Mouse (Mus musculus) lung, postnatal 0 days (tissue): ENCODE measurements around the gene Fuca2.

Experiments
- CTCF ChIP-seq: IDR thresholded peaks from 2 replicates; pipeline ENCODE4 v1.5.1; 2016; ENCODE audit warnings: antibody characterized with exemption, mild to moderate bottlenecking
- EP300 ChIP-seq: IDR thresholded peaks from 2 replicates; pipeline ENCODE4 v1.6.1; 2016; ENCODE audit warnings: antibody characterized with exemption, mild to moderate bottlenecking, control low read depth

- TF ChIP-seq EP300 (no peak), CTCF (no peak)
Observed at GRCm38 (mm10) chr10:13553498-13553985, 54.2 kb downstream of the Fuca2 start.
